ENCODE assay signal across 18 mouse cellular contexts in genomic region chr15:23457401-23457800, GRCm38 (mm10).
DNase-seq lines count a peak whose midpoint lies in the region; ATAC-seq lines count a peak whose summit lies in the region.
"Had no signal": no experiment of that assay in that cellular context is flagged by ENCODE, and none has a peak within 500 bp of the region (broad histone marks: within the 10 kb centered on the region; RNA-seq: fewer than 3 reads in every experiment).

No protein-coding gene starts in this region.

- intact Hi-C loops in left cerebral cortex, postnatal 4 days (cut with DNase I) = no loop called here

- DNase-seq in left cerebral cortex, postnatal 4 days = peak; percentile 36
- no peak for DNase-seq in left cerebral cortex, adult 9 months (ENCODE audit: low spot score in 2 of 2)
- peak; percentile 80 for DNase-seq in cerebellum, adult 11 months
- peak; percentile 84 for DNase-seq in cerebellum, adult 8-10 months
- DNase-seq in cerebellum, postnatal 36 days = peak; percentile 69 to 83
- no peak for DNase-seq in B cell, adult 2 months
- DNase-seq: adrenal gland, adult 2 months; embryo, embryonic 11 days; heart, postnatal 36 days; kidney, postnatal 25 days; layer of hippocampus, postnatal 36 days; liver, embryonic 13.5 days; lung, adult 2 months; lung, postnatal 4 days; right cerebral cortex, postnatal 14 days had no signal

- no peak for ATAC-seq in erythroblast, adult 5-6 weeks (replicated peaks; ENCODE audit: low FRiP score, poor library complexity, severe bottlenecking)
- ATAC-seq: forebrain, embryonic 13.5 days; intestine, embryonic 16.5 days had no signal

Comparison
In these comparisons a context has a peak if more than half of its experiments do, and no peak if none do; other contexts are left out.
1. DNase-seq: peak in left cerebral cortex, postnatal 4 days (single experiment), cerebellum, adult 11 months (single experiment), cerebellum, adult 8-10 months (single experiment) and cerebellum, postnatal 36 days (2 of 2); none in left cerebral cortex, adult 9 months (0 of 2) and B cell, adult 2 months (0 of 2).